Mouse (Mus musculus): Measurements from ENCODE around the gene Ubr4. TPM values are rescaled to one million over a fixed set of nuclear protein-coding genes. Genes with fewer than 3 reads are reported as not detected.

Ubr4 gene
- polyA plus RNA-seq, 1 experiment from 2014 or later: 72.4 TPM

- H3K4me2 ChIP-seq (ENCODE audit: low read depth, low read length): no peak overlapping the region
- H3K4me3 ChIP-seq (ENCODE audit: low read depth, low read length): no peak overlapping the region
These were observed 34.5 kb downstream of the Ubr4 start for GRCm38 (mm10) chr4:139386869-139387319.

GRCm38 (mm10) chr4:139389557-139389956, 37.1 kb downstream of the Ubr4 start:
- ATAC-seq (ENCODE audit: low read depth) (no peak), DNase-seq (ENCODE audit: low spot score) (no peak)
- H3K4me3 ChIP-seq (ENCODE audit: low read depth, low read length): no peak overlapping the region
- 67% methylated on average over 4 of the region's 4 CpGs for WGBS
- no peaks in the 10 kb centered on the region for H3K9me3 ChIP-seq (ENCODE audit: control insufficient read depth, low read length)
- H3K4me1 ChIP-seq (ENCODE audit: control insufficient read depth, insufficient read depth, low read length): no peaks in the 10 kb centered on the region
- H3K27ac ChIP-seq (replicated peaks; ENCODE audit: low read depth, low read length): no peak overlapping the region
- H3K4me2 ChIP-seq (ENCODE audit: low read depth, low read length): no peak overlapping the region
- H3K9ac ChIP-seq (ENCODE audit: low read depth, low read length): no peak overlapping the region
- peaks cover 53% of the 10 kb centered on the region for H3K36me3 ChIP-seq (ENCODE audit: control insufficient read depth, insufficient read depth, low read length)
- H3K27me3 ChIP-seq (replicated peaks; ENCODE audit: control insufficient read depth, insufficient read depth, low read length): no peaks in the 10 kb centered on the region

More at GRCm38 (mm10) chr4:139386869-139387319, 34.5 kb downstream of the Ubr4 start:
- DNase-seq (ENCODE audit: low spot score) (peak; percentile 83), ATAC-seq (ENCODE audit: low read depth) (peak; percentile 74)
- H3K9me3 ChIP-seq (ENCODE audit: control insufficient read depth, low read length): no peaks in the 10 kb centered on the region
- no peaks in the 10 kb centered on the region for H3K27me3 ChIP-seq (replicated peaks; ENCODE audit: control insufficient read depth, insufficient read depth, low read length)
- WGBS: 57% methylated on average over 6 of the region's 6 CpGs
- H3K27ac ChIP-seq (replicated peaks; ENCODE audit: low read depth, low read length): peak overlapping the region; percentile 67
- no peak overlapping the region for H3K9ac ChIP-seq (ENCODE audit: low read depth, low read length)
- H3K36me3 ChIP-seq (ENCODE audit: control insufficient read depth, insufficient read depth, low read length): peaks cover 28% of the 10 kb centered on the region
- H3K4me1 ChIP-seq (ENCODE audit: control insufficient read depth, insufficient read depth, low read length): peaks cover 2% of the 10 kb centered on the region; the same call in 1 of the 2 replicates

- Histone ChIP-seq H3K4me3 (ENCODE audit: low read depth, low read length) (no peak overlapping the region), H3K9me3 (ENCODE audit: control insufficient read depth, low read length) (no peaks in the 10 kb centered on the region), H3K4me2 (ENCODE audit: low read depth, low read length) (no peak overlapping the region), H3K9ac (ENCODE audit: low read depth, low read length) (no peak overlapping the region), H3K27ac (replicated peaks; ENCODE audit: low read depth, low read length) (no peak overlapping the region), H3K36me3 (ENCODE audit: control insufficient read depth, insufficient read depth, low read length) (peaks cover 94% of the 10 kb centered on the region), H3K27me3 (replicated peaks; ENCODE audit: control insufficient read depth, insufficient read depth, low read length) (no peaks in the 10 kb centered on the region), H3K4me1 (ENCODE audit: control insufficient read depth, insufficient read depth, low read length) (no peaks in the 10 kb centered on the region)
- 76% methylated on average over 2 of the region's 2 CpGs for WGBS
- DNase-seq (ENCODE audit: low spot score) (no peak), ATAC-seq (ENCODE audit: low read depth) (no peak)
These were observed 43.0 kb downstream of the Ubr4 start for GRCm38 (mm10) chr4:139395431-139395830.

GRCm38 (mm10) chr4:139400487-139400886, 48.1 kb downstream of the Ubr4 start:
- peaks cover 93% of the 10 kb centered on the region for H3K36me3 ChIP-seq (ENCODE audit: control insufficient read depth, insufficient read depth, low read length)
- H3K27ac ChIP-seq (replicated peaks; ENCODE audit: low read depth, low read length): no peak overlapping the region
- 71% methylated on average over 5 of the region's 5 CpGs for WGBS
- H3K9ac ChIP-seq (ENCODE audit: low read depth, low read length): no peak overlapping the region
- no peaks in the 10 kb centered on the region for H3K27me3 ChIP-seq (replicated peaks; ENCODE audit: control insufficient read depth, insufficient read depth, low read length)
- no peaks in the 10 kb centered on the region for H3K4me1 ChIP-seq (ENCODE audit: control insufficient read depth, insufficient read depth, low read length)
- no peak overlapping the region for H3K4me3 ChIP-seq (ENCODE audit: low read depth, low read length)
- no peaks in the 10 kb centered on the region for H3K9me3 ChIP-seq (ENCODE audit: control insufficient read depth, low read length)
- no peak for DNase-seq (ENCODE audit: low spot score)
- no peak overlapping the region for H3K4me2 ChIP-seq (ENCODE audit: low read depth, low read length)
- ATAC-seq (ENCODE audit: low read depth): no peak

GRCm38 (mm10) chr4:139403214-139403613, 50.8 kb downstream of the Ubr4 start:
- no peak overlapping the region for H3K9ac ChIP-seq (ENCODE audit: low read depth, low read length)
- H3K27ac ChIP-seq (replicated peaks; ENCODE audit: low read depth, low read length): no peak overlapping the region
- ATAC-seq (ENCODE audit: low read depth) (no peak), DNase-seq (ENCODE audit: low spot score) (no peak)
- H3K9me3 ChIP-seq (ENCODE audit: control insufficient read depth, low read length): no peaks in the 10 kb centered on the region
- H3K4me1 ChIP-seq (ENCODE audit: control insufficient read depth, insufficient read depth, low read length): no peaks in the 10 kb centered on the region
- no peak overlapping the region for H3K4me2 ChIP-seq (ENCODE audit: low read depth, low read length)
- H3K27me3 ChIP-seq (replicated peaks; ENCODE audit: control insufficient read depth, insufficient read depth, low read length): no peaks in the 10 kb centered on the region
- WGBS: 83% methylated on average over 14 of the region's 14 CpGs
- peaks cover 95% of the 10 kb centered on the region for H3K36me3 ChIP-seq (ENCODE audit: control insufficient read depth, insufficient read depth, low read length)
- no peak overlapping the region for H3K4me3 ChIP-seq (ENCODE audit: low read depth, low read length)

GRCm38 (mm10) chr4:139411351-139411750, 58.9 kb downstream of the Ubr4 start:
- Histone ChIP-seq H3K4me1 (ENCODE audit: control insufficient read depth, insufficient read depth, low read length) (no peaks in the 10 kb centered on the region), H3K4me2 (ENCODE audit: low read depth, low read length) (no peak overlapping the region), H3K27me3 (replicated peaks; ENCODE audit: control insufficient read depth, insufficient read depth, low read length) (no peaks in the 10 kb centered on the region), H3K27ac (replicated peaks; ENCODE audit: low read depth, low read length) (no peak overlapping the region), H3K9me3 (ENCODE audit: control insufficient read depth, low read length) (no peaks in the 10 kb centered on the region), H3K9ac (ENCODE audit: low read depth, low read length) (no peak overlapping the region), H3K36me3 (ENCODE audit: control insufficient read depth, insufficient read depth, low read length) (peaks cover 100% of the 10 kb centered on the region), H3K4me3 (ENCODE audit: low read depth, low read length) (no peak overlapping the region)
- WGBS: 94% methylated on average over 3 of the region's 3 CpGs
- DNase-seq (ENCODE audit: low spot score) (no peak), ATAC-seq (ENCODE audit: low read depth) (no peak)

GRCm38 (mm10) chr4:139417868-139418267, 65.5 kb downstream of the Ubr4 start:
- DNase-seq (ENCODE audit: low spot score): no peak
- H3K4me3 ChIP-seq (ENCODE audit: low read depth, low read length): no peak overlapping the region
- no peak overlapping the region for H3K27ac ChIP-seq (replicated peaks; ENCODE audit: low read depth, low read length)
- ATAC-seq (ENCODE audit: low read depth): no peak
- no peaks in the 10 kb centered on the region for H3K27me3 ChIP-seq (replicated peaks; ENCODE audit: control insufficient read depth, insufficient read depth, low read length)
- WGBS: 57% methylated on average over 1 of the region's 1 CpGs
- H3K4me1 ChIP-seq (ENCODE audit: control insufficient read depth, insufficient read depth, low read length): no peaks in the 10 kb centered on the region
- no peak overlapping the region for H3K9ac ChIP-seq (ENCODE audit: low read depth, low read length)
- no peaks in the 10 kb centered on the region for H3K9me3 ChIP-seq (ENCODE audit: control insufficient read depth, low read length)
- H3K4me2 ChIP-seq (ENCODE audit: low read depth, low read length): no peak overlapping the region
- peaks cover 100% of the 10 kb centered on the region for H3K36me3 ChIP-seq (ENCODE audit: control insufficient read depth, insufficient read depth, low read length)

GRCm38 (mm10) chr4:139421621-139422020, 69.2 kb downstream of the Ubr4 start:
- ATAC-seq (ENCODE audit: low read depth) (no peak), DNase-seq (ENCODE audit: low spot score) (no peak)
- Histone ChIP-seq H3K4me3 (ENCODE audit: low read depth, low read length) (no peak overlapping the region), H3K27ac (replicated peaks; ENCODE audit: low read depth, low read length) (no peak overlapping the region), H3K4me2 (ENCODE audit: low read depth, low read length) (no peak overlapping the region), H3K9ac (ENCODE audit: low read depth, low read length) (no peak overlapping the region), H3K9me3 (ENCODE audit: control insufficient read depth, low read length) (no peaks in the 10 kb centered on the region), H3K27me3 (replicated peaks; ENCODE audit: control insufficient read depth, insufficient read depth, low read length) (no peaks in the 10 kb centered on the region), H3K36me3 (ENCODE audit: control insufficient read depth, insufficient read depth, low read length) (peaks cover 100% of the 10 kb centered on the region), H3K4me1 (ENCODE audit: control insufficient read depth, insufficient read depth, low read length) (no peaks in the 10 kb centered on the region)
- 92% methylated on average over 7 of the region's 7 CpGs for WGBS

GRCm38 (mm10) chr4:139422409-139422808, 70.0 kb downstream of the Ubr4 start:
- H3K27ac ChIP-seq (replicated peaks; ENCODE audit: low read depth, low read length): no peak overlapping the region
- H3K4me3 ChIP-seq (ENCODE audit: low read depth, low read length): no peak overlapping the region
- H3K9me3 ChIP-seq (ENCODE audit: control insufficient read depth, low read length): no peaks in the 10 kb centered on the region
- WGBS: 88% methylated on average over 2 of the region's 2 CpGs
- ATAC-seq (ENCODE audit: low read depth): no peak
- H3K4me2 ChIP-seq (ENCODE audit: low read depth, low read length): no peak overlapping the region
- H3K9ac ChIP-seq (ENCODE audit: low read depth, low read length): no peak overlapping the region
- H3K4me1 ChIP-seq (ENCODE audit: control insufficient read depth, insufficient read depth, low read length): no peaks in the 10 kb centered on the region
- no peaks in the 10 kb centered on the region for H3K27me3 ChIP-seq (replicated peaks; ENCODE audit: control insufficient read depth, insufficient read depth, low read length)
- H3K36me3 ChIP-seq (ENCODE audit: control insufficient read depth, insufficient read depth, low read length): peaks cover 100% of the 10 kb centered on the region
- no peak for DNase-seq (ENCODE audit: low spot score)

Measured in embryonic facial prominence, embryonic 14.5 days (tissue).